Mouse (Mus musculus) mesoderm, embryonic 11.5 days (tissue): ENCODE data around the gene Rpusd1.
"Not testable (repeated sequence)": the region's sequence is repeated elsewhere in the genome, so short reads cannot be mapped to it uniquely, and the experiment has no call there.

Source experiments
- DNase-seq: peaks from one replicate; pipeline ENCODE4 v3.0.0-alpha.2; 2012; ENCODE audit warnings: low read depth, low spot score

Rpusd1 gene

DNA sequence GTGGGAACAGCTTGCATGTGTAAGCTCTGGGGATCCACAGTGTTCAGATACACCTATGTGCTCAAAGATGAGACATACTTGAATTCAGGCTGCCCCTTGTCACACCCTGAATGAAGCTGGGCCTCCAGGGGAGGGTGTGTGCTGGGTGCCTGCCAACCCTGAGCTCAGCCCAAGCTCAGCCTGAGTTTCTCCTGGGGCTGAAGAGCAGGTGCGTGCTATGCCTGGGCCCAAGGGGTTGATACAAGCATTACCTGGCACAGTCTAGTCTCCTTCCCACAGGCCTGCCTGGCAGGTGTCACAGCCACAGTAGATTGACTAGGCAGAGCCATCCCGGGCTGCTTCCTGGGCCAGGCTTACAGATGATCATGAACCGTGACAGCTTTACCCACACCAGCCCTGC is 8.3 kb downstream of the Rpusd1 start, which contains the start of gene Mslnl:
Mslnl (plus strand) TSS at position 298 of the 400 bp plus-strand sequence.
- DNase-seq: no peak

- DNase-seq: no peak
These were observed 11.4 kb downstream of the Rpusd1 start for GRCm38 (mm10) chr17:25738861-25739260.

- DNase-seq: not testable (repeated sequence)
These were observed 14.0 kb downstream of the Rpusd1 start for GRCm38 (mm10) chr17:25741471-25741870.

DNA sequence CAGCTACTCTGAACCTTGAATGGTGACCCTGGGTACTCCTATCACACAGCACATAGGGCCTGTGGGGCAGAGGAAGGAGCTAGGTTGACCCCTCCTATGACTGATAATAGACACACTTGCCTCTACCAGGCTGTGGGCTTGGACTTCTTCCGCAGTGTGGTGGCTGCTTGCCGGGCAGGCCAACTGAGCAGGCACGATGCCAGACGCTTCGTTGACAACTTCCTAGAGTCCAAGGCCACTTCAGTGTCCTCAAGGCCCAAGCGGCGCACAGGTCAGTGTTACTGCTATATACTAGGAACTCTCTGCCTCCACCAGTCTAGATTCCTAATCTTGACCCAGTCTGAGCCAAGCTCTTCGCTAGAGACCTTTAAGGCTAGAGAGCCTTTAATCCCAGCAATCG is 16.4 kb downstream of the Rpusd1 start:
- no peak for DNase-seq

DNA sequence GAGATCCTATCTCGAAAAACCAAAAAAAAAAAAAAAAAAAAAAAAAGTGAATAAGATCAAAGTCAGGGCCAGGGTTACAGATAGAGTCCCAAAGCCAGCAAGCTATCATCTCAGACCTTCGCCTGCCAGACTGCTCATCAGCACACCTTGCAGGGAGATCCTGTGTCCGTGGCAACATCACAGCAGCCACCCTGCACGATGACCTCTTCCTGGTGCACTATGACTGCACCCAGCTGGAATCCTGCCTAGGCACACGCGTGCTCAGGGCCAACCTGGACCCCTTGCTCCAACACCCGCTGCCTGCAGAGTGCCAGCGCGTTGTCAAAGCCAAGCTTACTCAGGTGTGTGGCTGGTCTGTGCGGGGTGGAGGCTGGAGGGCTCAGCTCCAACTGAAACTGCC is 16.8 kb downstream of the Rpusd1 start:
- DNase-seq: no peak

- no peak for DNase-seq
These were observed 20.8 kb downstream of the Rpusd1 start for GRCm38 (mm10) chr17:25748238-25748637.

DNA sequence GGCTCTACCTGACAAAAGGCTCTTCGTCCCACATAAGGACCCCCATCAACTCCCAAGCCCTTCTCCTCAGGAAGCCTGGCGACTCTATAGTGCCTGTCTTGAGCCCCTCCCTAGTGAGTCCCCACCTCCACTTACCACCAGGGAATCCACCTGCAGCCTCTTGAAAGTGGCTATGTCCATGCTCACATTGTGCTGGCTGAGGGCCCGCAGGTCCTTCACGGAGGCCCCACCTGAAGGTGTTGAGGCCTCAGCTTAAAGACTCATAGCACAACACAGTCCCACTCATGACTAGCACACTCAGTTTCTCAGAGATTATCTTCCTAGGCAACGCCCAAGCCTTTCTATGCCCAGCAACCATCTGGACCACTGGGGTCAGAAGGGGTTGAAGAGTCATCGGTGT is 21.8 kb downstream of the Rpusd1 start:
- no peak for DNase-seq

- DNase-seq: no peak
These were observed 24.0 kb downstream of the Rpusd1 start for GRCm38 (mm10) chr17:25751446-25751845.

DNA sequence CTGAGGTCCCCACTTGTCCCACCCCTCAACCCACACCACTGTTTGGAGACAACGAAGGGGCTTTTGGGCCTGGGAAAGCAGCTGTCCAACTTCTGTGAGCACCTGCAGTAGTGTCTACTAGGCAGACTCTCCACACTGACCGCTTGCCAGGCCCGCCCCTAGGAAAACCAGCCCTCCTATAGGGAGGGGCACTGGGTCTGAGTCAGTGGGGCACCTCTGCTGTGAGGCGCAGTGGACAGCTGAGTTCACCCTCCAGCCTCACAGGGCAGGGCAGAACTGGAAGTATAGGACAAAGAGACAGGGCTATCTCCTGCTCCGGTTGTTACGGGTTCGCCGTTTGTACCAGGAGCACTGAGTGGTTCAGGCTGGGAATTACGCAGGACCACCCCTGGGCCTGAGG is 26.8 kb downstream of the Rpusd1 start, which contains the start of gene Msln:
Msln (minus strand) TSS at position 138 of the 400 bp plus-strand sequence.
- DNase-seq: no peak

DNA sequence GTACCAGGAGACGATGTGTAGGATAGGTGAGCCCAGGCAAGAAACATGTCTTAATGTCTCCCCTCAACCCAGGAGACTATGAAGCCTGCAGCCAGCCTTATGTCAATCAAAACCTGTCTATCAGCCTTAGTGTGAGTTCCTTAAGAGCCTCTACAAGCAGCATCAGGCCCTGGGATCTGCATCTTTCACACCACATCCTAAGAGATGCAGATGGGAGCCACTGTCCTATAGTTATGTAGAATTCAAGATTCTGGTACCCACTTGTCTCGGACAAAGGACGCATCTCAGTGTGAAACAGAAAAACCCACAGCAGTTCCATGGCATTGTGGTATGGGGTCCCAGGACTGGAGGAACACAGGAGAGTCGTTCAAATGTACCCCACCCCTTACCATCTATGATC is 27.6 kb downstream of the Rpusd1 start:
- no peak for DNase-seq

GRCm38 (mm10) chr17:25755627-25756377 is 28.3 kb downstream of the Rpusd1 start:
- DNase-seq: peak; percentile 22

GRCm38 (mm10) chr17:25756378-25757242 is 29.1 kb downstream of the Rpusd1 start:
- no peak for DNase-seq

DNA sequence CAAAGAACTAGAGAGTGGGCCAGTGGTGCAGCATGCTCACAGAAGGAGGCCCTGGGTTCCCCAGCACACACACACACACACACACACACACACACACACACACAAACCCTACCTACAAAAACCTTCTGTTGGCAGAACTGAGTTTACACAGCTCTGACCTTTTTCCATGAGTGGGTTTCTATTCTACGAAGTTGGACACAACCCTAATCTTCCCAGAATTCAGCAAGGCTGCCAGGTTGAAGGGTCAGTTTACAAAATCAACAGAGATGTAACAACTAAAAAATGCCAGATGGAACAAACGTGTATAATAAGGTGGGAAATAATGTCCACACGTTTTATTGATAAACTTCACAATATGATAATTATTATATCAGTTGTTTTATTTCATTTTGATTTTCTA is 30.2 kb downstream of the Rpusd1 start:
- no peak for DNase-seq

- DNase-seq: no peak
These were observed 32.7 kb downstream of the Rpusd1 start for GRCm38 (mm10) chr17:25760148-25760547.

DNA sequence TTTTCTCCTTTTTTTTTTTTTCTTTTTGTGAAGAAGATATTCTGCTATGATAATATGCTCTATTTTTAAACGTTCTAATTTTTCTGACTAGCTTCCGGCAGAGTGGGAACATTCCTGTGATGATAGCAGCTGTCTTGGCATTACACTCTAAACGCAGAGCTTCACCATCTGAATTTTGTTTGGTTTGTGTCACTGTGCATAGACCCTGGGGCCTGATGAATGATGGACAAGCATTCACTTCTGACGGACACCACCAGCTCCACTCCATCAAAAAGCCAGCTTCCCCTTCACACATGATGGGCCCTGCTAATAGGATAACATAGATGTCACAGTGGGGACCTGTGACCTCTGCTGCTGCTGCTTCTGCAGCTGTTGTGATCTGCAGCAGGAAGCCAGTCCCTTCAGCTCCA is 34.1 kb downstream of the Rpusd1 start:
- no peak for DNase-seq

GRCm38 (mm10) chr17:25762591-25762990 is 35.1 kb downstream of the Rpusd1 start:
- DNase-seq: no peak

DNA sequence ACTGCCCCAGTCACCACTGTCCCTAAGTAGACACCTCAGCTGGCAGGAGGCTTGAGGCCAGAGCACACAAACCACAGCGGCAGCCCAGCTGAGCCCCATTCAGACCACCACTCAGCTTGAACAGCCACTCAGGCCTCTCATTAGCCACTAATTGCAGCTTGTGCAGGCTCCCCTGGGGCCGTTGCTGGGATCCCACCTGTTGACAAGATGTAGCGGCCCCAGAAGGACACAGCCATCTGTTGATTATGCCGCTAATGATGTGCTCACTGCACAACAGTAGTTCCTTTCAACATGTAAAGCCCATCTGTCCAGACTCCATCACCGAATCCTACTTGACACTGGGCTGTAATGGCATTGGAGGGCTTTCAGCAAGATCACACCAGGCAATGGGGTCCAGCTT is 38.4 kb downstream of the Rpusd1 start:
- peak; percentile 52 for DNase-seq

DNA sequence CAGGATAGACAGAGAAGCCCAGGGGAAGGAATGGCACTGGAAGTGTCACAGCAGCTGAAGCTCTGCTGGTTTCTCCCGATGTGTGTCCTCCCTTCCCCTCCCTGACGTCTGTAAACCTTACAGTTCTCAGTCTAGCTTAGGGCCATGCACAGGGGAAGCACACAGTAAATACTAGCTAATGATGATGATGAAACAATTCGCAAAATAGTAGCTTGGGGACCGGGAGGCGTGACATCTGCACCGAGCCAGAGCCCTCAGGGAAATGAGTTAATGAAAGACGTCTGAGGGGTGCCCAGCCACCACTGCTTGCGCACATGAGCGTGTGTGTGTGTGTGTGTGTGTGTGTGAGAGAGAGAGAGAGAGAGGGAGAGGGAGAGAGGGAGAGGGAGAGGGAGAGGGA is 41.9 kb downstream of the Rpusd1 start:
- DNase-seq: no peak

DNA sequence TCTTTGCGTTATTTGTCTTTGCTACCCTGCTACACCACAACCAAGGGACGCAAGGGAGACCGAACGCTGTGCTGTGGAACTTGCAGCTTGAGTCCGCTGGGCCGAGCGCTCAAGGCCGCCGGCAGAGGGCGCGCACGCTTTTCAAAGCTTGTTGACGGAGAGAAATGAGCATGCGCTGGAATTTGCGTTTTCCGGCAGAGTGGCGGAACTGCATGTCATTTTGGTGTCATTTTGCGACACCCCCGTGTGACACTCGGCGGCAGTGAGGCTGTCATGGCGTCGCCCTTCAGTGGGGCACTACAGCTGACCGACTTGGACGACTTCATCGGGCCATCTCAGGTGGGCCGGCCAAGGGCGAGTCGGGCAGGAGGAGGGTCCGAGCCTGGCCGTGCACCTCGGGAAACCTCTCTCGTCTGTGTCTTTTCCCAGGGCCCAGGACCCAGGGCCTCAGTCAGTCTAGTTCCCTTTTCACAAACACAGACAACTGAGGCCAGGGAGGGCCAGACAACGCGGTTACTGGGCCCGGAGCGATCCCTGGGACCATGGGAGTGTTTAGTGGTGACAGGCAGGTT is 46.2 kb downstream of the Rpusd1 start, which contains the start of gene Narfl:
Narfl (plus strand) TSS at position 228 of the 572 bp plus-strand sequence.
- peak; percentile 98 for DNase-seq

GRCm38 (mm10) chr17:25775318-25776062 is 48.0 kb downstream of the Rpusd1 start:
- DNase-seq: no peak

DNA sequence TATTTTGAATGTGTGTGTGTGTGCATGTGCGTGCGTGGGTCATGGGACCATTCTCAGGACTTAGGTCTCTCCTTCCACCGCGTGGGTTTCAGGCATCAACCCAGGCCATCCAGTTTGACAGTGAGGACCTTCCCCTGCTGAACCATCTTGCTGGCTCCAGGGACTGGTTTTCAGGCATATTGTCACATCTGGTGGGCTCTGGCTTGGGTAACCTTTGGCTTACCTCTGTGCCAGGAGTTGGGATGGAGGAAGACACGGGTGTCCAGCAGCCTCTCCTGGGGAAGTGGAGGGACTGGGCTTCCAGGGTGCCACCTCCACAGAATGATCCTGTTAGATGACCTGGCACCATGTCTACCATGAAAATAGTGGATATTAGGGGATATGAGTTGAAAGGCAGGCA is 50.5 kb downstream of the Rpusd1 start:
- no peak for DNase-seq
